Mouse (Mus musculus) left cerebral cortex, postnatal 10 days (tissue): Measurements from ENCODE around the gene Fam13a. TPM values are rescaled to one million over a fixed set of nuclear protein-coding genes. Genes with fewer than 3 reads are reported as not detected.

ENCODE experiments used
- DNase-seq, 2 experiments: peaks; one replicate each; pipeline ENCODE4 v3.0.0; 2021 to 2022; ENCODE audit warnings: low spot score in 2 of 2, mixed read lengths in 1 of 2; ENCODE audit errors: extremely low spot score in 1 of 2
- intact Hi-C: fragments of 180-260 bp; cut with DNase I; formaldehyde crosslinking; loops from one replicate; pipeline ENCODE4 v1.15.1; 2025
- total RNA-seq, 2 experiments: library from RNA; stranded (reverse); gene quantifications; 2 replicates each; pipeline ENCODE4 v1.2.3; 2021

Fam13a gene
- total RNA-seq, 2 experiments from 2014 or later, result 12.3 to 12.7 TPM

DNA sequence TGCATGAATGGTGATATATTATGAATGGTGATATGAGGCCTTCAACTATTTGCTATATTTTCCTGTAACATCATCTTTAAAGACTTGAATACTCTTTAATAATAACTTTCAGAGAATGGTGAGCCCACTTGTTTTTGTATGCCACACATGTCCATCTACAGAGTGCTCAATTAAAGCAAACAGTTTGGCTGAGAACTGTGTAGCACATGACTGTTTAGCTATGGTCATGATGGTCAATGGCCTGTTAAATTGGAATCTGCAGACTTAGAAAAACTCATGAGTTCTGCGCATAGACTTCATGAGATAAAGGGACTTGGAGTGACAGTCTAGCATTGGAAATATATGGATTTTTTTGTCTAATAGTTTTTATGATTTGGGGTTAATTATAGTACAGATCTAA is 73.9 kb downstream of the Fam13a start:
- intact Hi-C loops, result no loop called here
- no peak for DNase-seq

DNA sequence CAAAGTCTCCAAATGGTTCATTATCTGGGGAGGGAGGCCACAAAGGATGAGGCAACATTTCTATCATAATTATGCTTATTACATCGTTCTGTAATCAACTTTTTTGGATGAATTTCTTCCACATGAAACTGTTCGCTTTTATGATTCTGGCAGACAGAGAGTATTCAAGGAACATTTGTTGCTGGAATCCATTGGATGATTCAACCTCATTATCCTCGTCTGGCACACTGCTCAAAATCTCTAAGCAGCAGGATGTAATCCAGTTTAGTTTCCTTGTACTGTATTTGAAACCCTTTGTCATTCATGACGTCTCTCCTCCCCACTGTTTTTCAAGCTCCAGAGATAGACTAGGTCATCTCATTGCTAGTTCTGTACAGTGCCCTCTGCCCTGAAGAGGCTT is 77.5 kb downstream of the Fam13a start:
- intact Hi-C loops, result no loop called here
- DNase-seq, result no peak

DNA sequence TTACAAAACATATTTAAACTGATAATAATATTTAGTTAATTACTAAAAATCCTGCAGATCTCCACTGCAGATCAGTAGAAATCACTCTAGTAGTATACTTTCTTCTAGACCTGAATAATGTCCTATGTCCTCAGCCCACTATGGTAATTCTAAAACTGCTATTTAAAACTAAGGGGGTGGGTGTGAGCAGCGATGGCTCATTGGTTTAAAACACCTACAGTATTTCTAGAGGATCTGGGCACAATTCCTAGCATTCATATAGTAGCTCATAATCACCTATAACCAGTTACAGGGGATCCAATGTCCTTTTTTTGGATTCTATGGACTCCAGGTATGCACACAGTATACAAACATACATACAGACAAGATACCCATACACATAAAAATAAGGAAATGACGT is 78.1 kb downstream of the Fam13a start:
- DNase-seq, result no peak
- intact Hi-C loops, result no loop called here

DNA sequence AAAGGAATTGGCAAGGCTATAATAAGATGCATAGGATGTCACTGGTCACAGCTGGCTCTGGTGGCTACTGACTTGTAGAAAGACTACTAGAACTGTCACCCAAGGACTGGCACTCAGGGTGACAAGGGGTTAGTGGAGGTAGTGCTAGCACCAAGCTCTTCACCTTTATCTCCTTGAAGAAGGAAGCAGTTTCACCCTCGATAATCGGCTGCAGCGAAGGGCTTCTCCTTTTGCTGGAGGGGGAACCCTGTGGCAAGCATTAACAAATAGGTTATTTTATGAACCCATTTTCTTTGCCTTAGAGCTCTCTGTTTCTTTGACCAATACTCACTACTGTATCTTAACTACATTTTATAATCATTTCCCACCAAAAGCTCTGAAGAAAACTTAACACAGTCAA is 80.4 kb downstream of the Fam13a start:
- intact Hi-C loops, result no loop called here
- DNase-seq, result no peak

DNA sequence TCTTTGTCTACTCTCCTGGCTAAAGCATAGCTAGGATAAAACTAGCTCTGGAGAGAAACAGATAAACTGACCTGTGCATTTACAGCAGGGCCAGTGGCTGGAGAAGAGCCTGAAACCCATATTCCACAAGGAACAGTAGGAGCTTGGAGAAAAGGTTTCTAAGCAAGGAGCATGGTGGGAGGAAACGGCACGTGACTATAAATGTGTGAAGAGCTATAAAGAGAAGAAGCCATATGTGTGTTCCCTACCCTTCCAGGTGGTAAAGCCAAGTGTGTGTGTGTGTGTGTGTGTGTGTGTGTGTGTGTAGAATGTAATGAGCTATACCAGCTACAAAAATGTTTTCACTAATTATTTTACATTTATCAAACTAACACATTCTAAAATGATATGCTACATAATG is 82.1 kb downstream of the Fam13a start:
- intact Hi-C loops, result no loop called here
- DNase-seq, result no peak

DNA sequence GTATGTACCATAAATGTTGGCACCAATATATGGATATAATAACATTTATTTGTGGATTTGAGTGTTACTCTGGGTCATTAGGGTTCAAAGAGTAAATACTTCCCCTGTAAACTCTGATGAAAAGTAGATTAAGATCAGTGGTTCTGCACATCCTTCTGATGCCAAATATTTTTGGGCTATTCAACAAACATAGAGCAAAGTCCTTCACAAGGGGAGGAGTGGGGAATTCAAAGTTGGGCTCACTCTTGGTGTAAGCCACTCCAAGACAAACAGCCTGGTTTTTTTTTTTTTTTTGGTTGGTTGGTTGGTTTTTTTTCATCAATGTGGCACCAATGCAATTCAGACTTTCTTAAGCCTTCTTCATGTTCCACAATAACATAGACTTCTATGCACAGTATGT is 86.6 kb downstream of the Fam13a start:
- DNase-seq, result no peak

DNA sequence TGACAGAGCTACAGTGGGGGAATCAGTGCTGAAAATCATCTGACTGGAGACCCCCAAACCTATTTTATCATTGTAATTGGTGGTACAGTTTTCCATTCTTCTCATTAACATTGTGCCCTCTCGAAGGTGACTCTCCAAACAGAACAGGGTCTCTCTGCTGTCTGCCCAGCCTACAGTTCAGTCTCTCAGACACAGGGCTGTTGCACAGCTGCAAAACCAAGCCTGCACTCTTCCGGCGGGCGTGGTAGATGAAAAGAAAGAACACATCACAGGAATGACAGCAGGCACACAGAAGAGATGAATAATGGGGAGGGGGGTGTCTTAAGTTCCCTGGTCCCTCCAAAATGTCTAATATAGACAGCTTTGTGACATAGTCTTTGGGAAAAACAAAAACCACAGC is 90.2 kb downstream of the Fam13a start:
- no peak for DNase-seq
- intact Hi-C loops, result no loop called here

More for the DNA sequence above, 86.6 kb downstream of the Fam13a start:
- intact Hi-C loops, result no loop called here

DNA sequence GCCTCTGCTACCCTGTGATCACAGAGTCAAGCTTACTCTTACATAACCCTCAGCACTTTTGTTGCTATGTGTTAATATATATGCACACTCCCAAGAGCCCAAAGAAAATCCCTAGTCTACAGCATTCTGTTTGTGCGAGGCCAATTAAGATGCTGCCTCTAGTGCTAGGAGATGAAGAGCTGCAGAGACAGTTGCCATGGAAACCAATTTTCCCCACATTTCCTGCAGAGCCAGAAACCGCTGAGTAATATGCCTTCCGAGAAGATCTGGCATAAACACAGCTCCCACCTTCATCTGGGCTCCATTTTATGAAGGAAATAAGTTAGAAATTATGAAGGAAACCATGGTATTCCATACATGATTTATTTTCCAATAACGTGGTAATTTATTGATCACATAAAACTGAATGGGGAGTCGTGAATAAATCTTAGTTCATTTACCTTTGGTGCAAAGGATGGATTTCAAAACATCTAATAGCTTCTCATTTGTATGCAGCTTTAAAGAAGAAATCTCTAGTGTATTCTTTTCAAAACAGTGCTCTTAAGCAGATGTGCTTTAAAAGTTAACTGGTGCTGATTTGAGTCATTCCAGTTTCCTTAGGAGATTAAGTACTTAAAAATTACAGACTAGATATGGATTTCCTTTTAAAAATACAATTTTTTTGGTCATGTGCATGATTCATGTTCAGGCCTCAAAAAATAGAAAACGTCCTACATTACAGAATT is 91.0 kb downstream of the Fam13a start:
- peak; percentile 43 to 91 for DNase-seq
- intact Hi-C loops, result no loop called here

DNA sequence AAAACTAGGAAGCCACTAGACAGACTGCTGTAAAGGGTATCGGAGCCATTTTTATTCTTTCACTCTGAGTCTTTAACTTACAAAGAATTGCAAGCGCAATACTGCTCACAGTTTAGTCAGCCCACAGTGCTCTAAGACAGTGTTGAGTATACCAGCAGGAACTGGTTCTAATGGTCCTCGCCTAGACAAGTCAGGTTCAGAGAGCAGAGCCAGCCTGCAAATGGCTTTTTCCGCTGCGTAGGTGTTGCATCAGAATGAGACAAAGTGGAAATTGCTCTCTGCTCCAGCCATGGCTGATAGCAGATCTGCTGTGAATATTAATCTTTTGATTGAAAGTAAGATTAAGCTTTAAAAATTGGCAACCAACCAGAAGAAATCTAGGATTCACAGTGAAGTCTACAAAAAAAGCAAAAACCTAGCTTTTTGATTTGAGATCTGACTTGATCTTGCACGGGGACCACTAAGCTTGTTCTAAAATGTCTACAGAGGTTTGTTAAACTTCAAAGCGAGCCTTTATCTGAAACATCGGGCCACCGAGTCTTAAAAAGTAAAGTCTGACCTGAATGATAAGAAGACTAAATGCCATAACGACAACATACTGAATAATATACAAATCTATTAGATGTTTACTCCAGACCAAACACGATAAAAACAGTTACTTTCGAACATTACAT is 91.7 kb downstream of the Fam13a start:
- DNase-seq, result no peak
- intact Hi-C loops, result no loop called here

DNA sequence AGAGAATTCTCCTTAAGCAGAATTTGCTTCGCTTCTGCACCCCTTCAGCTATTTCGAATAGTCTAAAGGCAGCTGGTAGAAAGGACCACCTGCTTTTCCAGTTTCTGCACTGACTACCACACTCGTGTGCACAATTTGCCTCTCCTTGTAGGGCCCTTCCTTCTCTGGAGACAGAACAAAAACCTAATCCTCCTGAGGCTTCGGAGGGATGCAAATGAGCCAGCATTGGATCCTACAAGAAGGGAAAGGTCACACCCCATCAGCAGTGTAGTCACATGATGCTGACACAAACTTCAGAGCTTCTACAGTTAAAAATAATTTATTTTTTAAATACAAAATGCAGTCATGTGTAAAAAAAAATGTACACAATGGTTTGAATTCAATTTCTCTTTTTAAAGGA is 93.2 kb downstream of the Fam13a start:
- DNase-seq, result no peak
- intact Hi-C loops, result no loop called here

DNA sequence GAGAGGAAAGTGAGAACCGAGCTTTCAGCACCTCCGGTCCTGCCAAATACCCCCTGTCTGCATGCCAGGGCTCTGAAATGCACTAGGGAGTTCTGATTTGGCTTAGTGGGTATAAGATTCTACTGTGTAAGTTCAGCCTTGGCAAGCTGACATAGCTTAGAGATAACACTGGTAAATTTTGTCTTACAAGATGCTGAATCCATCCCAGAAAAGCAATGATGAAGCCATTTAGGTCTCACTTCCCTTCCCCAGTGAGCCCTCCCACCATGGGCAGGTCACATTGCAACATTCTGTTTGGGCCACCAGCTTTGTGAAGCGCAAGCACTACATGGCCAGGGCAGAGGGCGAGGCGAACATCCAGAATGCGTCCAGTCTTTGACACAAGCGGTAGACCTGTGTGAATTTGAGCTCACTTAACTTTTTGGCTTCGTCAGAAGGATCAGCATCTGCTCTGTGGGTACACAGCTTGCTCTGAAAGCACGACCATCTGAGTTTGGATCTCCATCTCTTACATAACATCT is 94.4 kb downstream of the Fam13a start:
- DNase-seq, result peak in 1 of 2 experiments; percentile 29
- intact Hi-C loops, result no loop called here

DNA sequence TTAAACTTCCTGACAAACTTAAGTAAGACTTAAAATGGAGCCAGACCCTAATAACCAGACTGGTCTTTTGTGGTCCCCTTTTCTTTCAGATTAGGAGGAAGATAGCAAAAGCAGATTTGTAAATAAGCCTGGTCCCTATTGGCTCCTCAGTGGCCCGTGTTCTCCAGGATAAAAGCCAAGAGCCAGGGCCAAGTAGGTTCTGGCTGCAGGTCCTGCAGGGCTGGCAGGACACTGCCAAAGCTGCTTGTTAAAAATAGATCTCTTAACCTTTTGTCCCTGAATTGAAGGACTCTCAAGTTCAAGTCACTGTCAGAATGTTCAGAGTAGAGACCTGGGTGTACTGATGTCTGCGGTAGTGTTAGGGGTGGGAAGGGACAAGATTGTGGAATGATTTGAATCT is 96.5 kb downstream of the Fam13a start:
- intact Hi-C loops, result no loop called here
- no peak for DNase-seq

DNA sequence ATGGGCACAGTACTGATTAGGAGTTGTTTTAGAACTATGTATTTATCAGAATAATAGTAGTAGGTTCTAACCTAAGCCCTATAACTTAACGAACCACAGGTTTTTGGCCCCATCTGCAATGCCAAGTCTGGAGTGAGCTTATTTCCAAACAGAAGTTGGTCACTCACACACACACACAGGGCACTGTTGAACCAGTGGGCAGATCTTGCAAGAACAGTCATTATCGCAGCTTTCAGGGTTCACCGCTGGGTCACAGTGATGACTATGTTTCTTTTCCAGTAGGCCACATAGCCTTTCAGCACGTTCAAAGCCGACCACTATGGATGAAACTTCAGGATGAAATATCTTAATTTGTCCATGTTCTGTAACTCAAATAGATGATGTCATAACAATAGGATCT is 101.8 kb downstream of the Fam13a start:
- no peak for DNase-seq
- intact Hi-C loops, result no loop called here

DNA sequence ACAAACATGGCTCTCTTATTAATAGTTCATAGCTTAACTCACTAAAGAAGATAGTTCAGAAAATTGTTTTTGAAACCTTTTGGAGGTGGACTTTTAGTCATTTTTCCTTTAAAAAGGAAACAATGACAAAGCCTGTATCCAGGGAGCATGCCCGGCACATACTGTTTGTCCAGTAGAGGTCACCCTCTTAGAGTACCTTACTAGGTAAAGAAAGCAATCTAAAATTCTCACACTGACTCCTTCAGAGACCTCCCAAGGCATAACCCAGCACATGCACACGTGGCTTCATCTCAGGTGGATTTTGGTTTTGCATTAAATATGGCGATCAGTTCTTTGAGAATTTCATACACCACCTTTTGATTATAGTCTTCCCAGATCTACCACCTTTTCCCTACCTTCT is 102.7 kb downstream of the Fam13a start:
- intact Hi-C loops, result no loop called here
- DNase-seq, result no peak

DNA sequence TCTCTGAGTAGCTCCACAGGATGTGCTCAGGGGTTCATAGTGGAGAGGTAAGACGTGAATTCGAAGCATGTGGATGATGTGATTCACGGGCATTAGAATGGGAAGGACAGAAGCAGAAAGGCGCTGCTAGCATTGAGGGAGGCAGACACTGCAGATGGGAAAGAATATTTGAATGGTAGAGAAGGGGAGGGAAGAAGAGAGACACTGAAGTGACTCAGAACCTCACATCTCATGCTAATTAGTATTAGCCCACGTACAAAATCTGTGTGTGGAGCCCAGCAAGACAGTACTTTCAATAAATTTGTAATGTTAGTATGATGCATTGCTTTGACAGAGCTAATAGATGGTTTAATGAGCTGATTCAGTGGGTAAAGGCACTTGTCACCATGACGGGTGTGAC is 103.6 kb downstream of the Fam13a start:
- DNase-seq, result no peak
- intact Hi-C loops, result no loop called here

DNA sequence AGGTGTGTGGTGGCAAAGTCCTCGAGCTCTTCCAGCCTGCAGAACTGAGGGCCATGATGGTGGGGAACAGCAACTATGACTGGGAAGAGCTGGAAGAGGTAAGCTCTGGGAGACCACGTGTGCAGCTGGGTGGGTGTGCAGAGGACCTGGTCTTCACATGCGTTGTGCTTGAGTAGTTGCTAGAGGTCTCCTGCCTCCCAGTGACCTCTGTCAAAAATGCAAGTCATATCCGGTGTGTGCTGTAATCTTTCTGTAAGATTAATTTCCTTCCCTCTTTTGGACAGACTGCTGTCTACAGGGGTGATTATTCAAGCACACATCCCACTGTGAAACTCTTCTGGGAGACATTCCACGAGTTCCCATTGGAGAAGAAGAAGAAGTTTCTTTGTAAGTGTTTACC is 107.9 kb downstream of the Fam13a start:
- no peak for DNase-seq
- intact Hi-C loops, result no loop called here

DNA sequence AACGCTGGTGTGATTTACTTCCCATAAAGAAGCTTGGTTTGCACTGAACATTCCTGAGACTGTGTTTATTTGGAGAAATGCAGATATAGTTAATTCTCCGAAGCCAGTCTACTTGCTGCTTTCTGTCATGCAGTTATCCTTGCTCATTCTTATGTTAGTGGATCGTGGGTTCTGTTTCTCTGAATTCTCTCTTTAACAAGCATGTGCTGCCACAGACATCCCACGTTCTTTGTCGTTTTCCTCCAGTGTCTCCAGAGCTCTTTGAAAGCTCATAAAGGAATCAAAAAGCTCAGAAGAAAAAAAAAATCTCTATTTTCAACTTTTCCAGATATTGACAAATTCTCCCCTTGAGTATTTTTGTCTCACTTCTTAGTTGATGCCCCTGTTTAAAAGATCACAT is 110.4 kb downstream of the Fam13a start:
- intact Hi-C loops, result no loop called here
- no peak for DNase-seq

DNA sequence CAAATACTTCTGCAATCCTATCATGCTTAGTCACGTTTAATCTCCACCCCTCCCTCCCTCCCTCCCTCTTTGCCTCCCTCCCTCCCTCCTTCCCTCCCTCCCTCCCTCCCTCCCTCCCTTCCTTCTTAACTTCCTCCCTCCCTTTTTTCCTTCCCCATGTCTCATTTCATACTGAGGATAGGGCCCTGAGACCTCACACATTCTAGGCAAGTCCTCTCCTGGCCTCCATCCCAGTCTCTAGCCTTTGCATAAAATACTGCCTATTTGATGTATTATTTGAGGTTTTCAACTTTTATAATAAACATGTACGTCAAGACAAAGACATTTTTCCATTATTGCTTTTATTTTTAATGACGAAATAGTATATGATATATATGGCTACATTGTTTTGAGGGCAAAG is 110.8 kb downstream of the Fam13a start:
- no peak for DNase-seq
- intact Hi-C loops, result no loop called here

DNA sequence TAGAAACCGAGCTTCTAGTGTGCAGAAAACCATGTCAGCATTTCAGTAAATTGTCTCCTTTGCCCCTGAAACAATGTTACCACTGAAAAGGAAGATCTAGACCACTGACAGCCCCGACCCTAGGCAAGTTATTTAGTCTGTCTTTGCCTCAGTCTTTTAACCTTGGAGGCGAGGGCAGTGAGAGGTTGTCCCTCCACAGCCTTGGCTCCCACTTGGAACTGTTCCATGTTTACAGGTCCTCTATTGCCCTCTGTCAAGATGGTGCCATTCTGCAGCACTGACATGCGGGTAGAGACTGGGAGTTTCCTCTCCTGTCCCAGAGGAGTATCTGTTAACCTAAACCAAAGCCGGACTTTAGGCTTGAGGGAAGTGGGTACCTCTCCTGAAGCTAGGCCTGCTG is 111.5 kb downstream of the Fam13a start:
- no peak for DNase-seq
- intact Hi-C loops, result no loop called here

DNA sequence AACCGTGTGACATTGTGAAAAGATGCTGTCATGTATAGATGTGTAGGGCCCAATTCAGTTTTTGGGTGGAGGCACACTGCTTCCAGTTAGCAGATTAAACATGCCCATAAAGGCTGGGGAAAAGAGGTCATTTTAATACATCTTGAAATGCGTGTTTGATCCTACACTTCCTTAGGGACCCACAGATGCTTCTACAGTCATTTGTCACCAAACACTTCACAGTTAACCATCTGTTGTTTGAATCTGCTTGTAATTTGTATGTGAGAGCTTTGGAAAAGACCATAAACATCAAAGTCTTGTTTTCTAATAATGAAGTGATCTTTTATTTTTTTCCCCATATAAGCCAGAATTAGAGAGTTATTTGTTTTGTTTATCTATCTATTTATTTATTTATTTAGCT is 116.6 kb downstream of the Fam13a start:
- intact Hi-C loops, result no loop called here
- DNase-seq, result no peak

DNA sequence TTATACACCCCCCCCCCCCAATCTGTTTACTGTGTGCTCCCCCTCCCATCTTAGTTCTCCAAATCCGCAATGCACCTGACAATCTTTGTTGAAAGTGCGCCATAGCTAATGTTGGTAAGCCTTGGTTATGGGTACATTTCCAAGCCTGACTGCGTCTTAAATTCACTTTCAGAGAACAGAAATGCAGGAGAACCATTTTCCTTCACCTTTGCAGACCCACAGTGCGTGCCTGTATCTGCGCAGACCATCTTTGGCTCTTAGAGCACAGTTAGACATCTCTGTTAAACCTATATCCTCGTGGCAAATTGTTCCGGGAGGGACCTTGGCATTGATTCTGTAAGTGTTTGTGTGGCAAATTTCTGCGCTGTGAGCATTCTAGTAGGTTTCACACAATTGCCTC is 117.0 kb downstream of the Fam13a start:
- intact Hi-C loops, result no loop called here
- DNase-seq, result no peak
